Mouse (Mus musculus): ENCODE data around the gene Cog4. TPM values are rescaled to one million over a fixed set of nuclear protein-coding genes. Genes with fewer than 3 reads are reported as not detected.

Cog4 gene
- total and polyA plus RNA-seq, 3 experiments = 24.9 to 35.2 (median 27.5) TPM

DNA sequence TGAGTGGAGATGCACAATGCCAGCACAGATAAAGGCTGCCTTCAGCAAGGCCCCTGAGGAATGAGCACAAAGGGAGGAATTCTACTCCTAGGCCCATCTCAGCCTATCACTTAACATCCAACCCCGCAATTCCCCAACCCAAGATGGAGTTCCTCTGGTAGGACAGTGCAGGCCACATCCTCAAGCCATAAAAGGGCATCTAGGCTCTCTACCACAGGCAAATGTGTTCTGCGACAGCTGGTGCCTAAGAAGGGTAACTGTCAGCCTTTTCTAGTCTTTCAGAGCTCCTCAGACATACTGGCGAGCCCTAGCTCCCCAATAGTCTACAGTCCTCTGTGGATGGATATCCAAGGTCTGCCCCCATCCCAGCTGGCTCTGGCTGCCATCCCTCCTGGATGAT, 40.2 kb downstream of the Cog4 start:
- dilution Hi-C loops (cut with MboI; ENCODE audit: extremely low pct_ligation_motif_present, extremely low pct_unique_long_range_greater_than_20kb, low sequenced_read_pairs) = no loop called here

DNA sequence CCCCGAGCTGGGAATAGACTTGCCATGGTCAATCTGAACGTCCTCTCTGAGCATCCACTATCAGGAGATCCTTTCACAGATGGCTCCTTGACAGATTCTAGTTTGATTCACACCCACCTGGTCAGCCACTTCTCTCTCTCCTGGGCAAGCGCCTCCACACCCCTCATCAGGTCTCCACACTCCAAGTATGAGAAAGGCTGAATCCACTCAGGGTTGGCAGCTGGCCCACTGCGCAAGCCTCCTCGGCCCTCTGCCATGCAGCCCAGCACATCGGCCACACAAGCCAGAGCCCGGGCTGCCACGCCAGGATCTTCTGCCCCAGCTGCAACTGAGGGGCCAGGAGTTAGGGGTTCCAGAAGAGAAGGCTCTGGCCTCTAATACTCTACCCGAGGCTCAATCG, 41.2 kb downstream of the Cog4 start:
- dilution Hi-C loops (cut with MboI; ENCODE audit: extremely low pct_ligation_motif_present, extremely low pct_unique_long_range_greater_than_20kb, low sequenced_read_pairs) = no loop called here
- in situ Hi-C loops (cut with MboI; ENCODE audit: low pct_ligation_motif_present, low pct_unique_long_range_greater_than_20kb, low sequenced_read_pairs) = no loop called here
- H3K9ac ChIP-seq (ENCODE audit: insufficient read depth, low read depth) = no peak overlapping the region

More for the DNA sequence above, 40.2 kb downstream of the Cog4 start:
- Histone ChIP-seq H3K27me3 (replicated peaks) (no peaks in the 10 kb centered on the region), H3K9ac (ENCODE audit: insufficient read depth, low read depth) (no peak overlapping the region), H3K79me2 (replicated peaks; ENCODE audit: control insufficient read depth, extremely low read depth, insufficient read depth, poor library complexity, severe bottlenecking) (no peaks in the 10 kb centered on the region), H3K4me2 (ENCODE audit: insufficient read depth, low read depth, poor library complexity, severe bottlenecking) (no peak overlapping the region), H3K27ac (ENCODE audit: insufficient read depth, low read depth) (no peak overlapping the region), H3K36me3 (replicated peaks in 1 of 2; ENCODE audit: control insufficient read depth in 1 of 2, insufficient read depth in 1 of 2, low read length in 1 of 2) (peaks cover 79 to 96% of the 10 kb centered on the region in 2 experiments), H3K9me3 (replicated peaks; ENCODE audit: low read length) (no peaks in the 10 kb centered on the region), H3K4me1 (ENCODE audit: control insufficient read depth in 1 of 2, insufficient read depth in 2 of 2) (peaks cover 0 to 7% of the 10 kb centered on the region in 2 experiments; a peak in 1 of 4 replicates), H3K4me3 (replicated peaks in 1 of 3; ENCODE audit: low read depth in 2 of 3, low read length in 2 of 3, poor library complexity in 1 of 3) (no peak overlapping the region)
- no peak for DNase-seq (ENCODE audit: extremely low read depth)
- in situ Hi-C loops (cut with MboI; ENCODE audit: low pct_ligation_motif_present, low pct_unique_long_range_greater_than_20kb, low sequenced_read_pairs) = no loop called here
- TF ChIP-seq MYC (IDR thresholded peaks at IDR 0.05; ENCODE audit: low read depth, low read length) (no peak), SIN3A (IDR thresholded peaks at IDR 0.05; ENCODE audit: low read length) (no peak), ZMIZ1 (IDR thresholded peaks at IDR 0.05; ENCODE audit: low read depth, low read length) (no peak), ZC3H11A (IDR thresholded peaks at IDR 0.05; ENCODE audit: low read depth, low read length) (no peak), MAX (IDR thresholded peaks at IDR 0.05; ENCODE audit: low read length) (no peak), HCFC1 (IDR thresholded peaks at IDR 0.05; ENCODE audit: low read depth, low read length) (no peak), GABPA (IDR thresholded peaks at IDR 0.05; ENCODE audit: insufficient replicate concordance, low read depth, low read length) (no peak), TCF12 (IDR thresholded peaks at IDR 0.05; ENCODE audit: low read depth, low read length) (no peak)

DNA sequence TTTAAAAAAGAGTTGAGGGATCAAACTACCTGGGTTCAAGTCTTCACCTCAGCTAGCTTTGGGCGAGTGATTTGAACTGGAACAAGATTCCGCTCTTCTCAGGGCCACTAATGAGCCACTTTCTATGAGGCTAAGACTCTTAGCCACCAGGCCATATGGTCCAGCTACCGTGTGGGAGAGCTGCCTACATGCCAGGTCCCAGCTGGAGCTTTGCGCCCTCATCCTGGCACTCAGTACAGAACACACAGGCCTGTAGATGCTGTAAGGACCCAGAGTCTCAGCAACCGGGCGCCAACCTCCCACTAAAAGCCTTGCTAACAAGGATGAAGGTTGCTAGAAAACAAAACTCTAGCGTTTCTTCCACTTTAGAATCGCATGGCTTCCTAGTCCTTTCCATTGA, 42.0 kb downstream of the Cog4 start:
- H3K27me3 ChIP-seq (replicated peaks) = no peaks in the 10 kb centered on the region
- peaks cover 0 to 4% of the 10 kb centered on the region in 2 experiments; a peak in 1 of 4 replicates for H3K4me1 ChIP-seq (ENCODE audit: control insufficient read depth in 1 of 2, insufficient read depth in 2 of 2)
- H3K9me3 ChIP-seq (replicated peaks; ENCODE audit: low read length) = peaks cover 2% of the 10 kb centered on the region
- no peak for DNase-seq (ENCODE audit: extremely low read depth)
- no peak overlapping the region for H3K4me3 ChIP-seq (replicated peaks in 1 of 3; ENCODE audit: low read depth in 2 of 3, low read length in 2 of 3, poor library complexity in 1 of 3)
- TF ChIP-seq POLR2AphosphoS2 (IDR thresholded peaks at IDR 0.05; ENCODE audit: low read depth, low read length) (no peak), MAX (IDR thresholded peaks at IDR 0.05; ENCODE audit: low read length) (no peak), KAT2A (IDR thresholded peaks at IDR 0.05; ENCODE audit: insufficient replicate concordance, low read length) (no peak), MAFK (IDR thresholded peaks at IDR 0.05; ENCODE audit: insufficient replicate concordance, low read length) (no peak), ZC3H11A (IDR thresholded peaks at IDR 0.05; ENCODE audit: low read depth, low read length) (no peak), E2F4 (IDR thresholded peaks at IDR 0.05; ENCODE audit: insufficient replicate concordance, low read depth, low read length) (no peak), POLR2A (IDR thresholded peaks at IDR 0.05; ENCODE audit: low read depth, low read length) (no peak), JUN (IDR thresholded peaks at IDR 0.05; ENCODE audit: insufficient read depth, low read depth, low read length) (no peak)
- H3K36me3 ChIP-seq (replicated peaks in 1 of 2; ENCODE audit: control insufficient read depth in 1 of 2, insufficient read depth in 1 of 2, low read length in 1 of 2) = peaks cover 69 to 92% of the 10 kb centered on the region in 2 experiments
- no peak overlapping the region for H3K27ac ChIP-seq (ENCODE audit: insufficient read depth, low read depth)
- no peak overlapping the region for H3K9ac ChIP-seq (ENCODE audit: insufficient read depth, low read depth)
- in situ Hi-C loops (cut with MboI; ENCODE audit: low pct_ligation_motif_present, low pct_unique_long_range_greater_than_20kb, low sequenced_read_pairs) = no loop called here
- dilution Hi-C loops (cut with MboI; ENCODE audit: extremely low pct_ligation_motif_present, extremely low pct_unique_long_range_greater_than_20kb, low sequenced_read_pairs) = no loop called here
- no peak overlapping the region for H3K4me2 ChIP-seq (ENCODE audit: insufficient read depth, low read depth, poor library complexity, severe bottlenecking)
- no peaks in the 10 kb centered on the region for H3K79me2 ChIP-seq (replicated peaks; ENCODE audit: control insufficient read depth, extremely low read depth, insufficient read depth, poor library complexity, severe bottlenecking)

More for the DNA sequence above, 41.2 kb downstream of the Cog4 start:
- Histone ChIP-seq H3K9me3 (replicated peaks; ENCODE audit: low read length) (no peaks in the 10 kb centered on the region), H3K4me2 (ENCODE audit: insufficient read depth, low read depth, poor library complexity, severe bottlenecking) (no peak overlapping the region), H3K27ac (ENCODE audit: insufficient read depth, low read depth) (no peak overlapping the region), H3K79me2 (replicated peaks; ENCODE audit: control insufficient read depth, extremely low read depth, insufficient read depth, poor library complexity, severe bottlenecking) (no peaks in the 10 kb centered on the region), H3K27me3 (replicated peaks) (no peaks in the 10 kb centered on the region), H3K4me3 (replicated peaks in 1 of 3; ENCODE audit: low read depth in 2 of 3, low read length in 2 of 3, poor library complexity in 1 of 3) (no peak overlapping the region), H3K4me1 (ENCODE audit: control insufficient read depth in 1 of 2, insufficient read depth in 2 of 2) (peaks cover 0 to 7% of the 10 kb centered on the region in 2 experiments; a peak in 1 of 4 replicates), H3K36me3 (replicated peaks in 1 of 2; ENCODE audit: control insufficient read depth in 1 of 2, insufficient read depth in 1 of 2, low read length in 1 of 2) (peaks cover 73 to 93% of the 10 kb centered on the region in 2 experiments)
- TF ChIP-seq RAD21 (IDR thresholded peaks at IDR 0.05; ENCODE audit: low read depth, low read length) (no peak), CHD2 (IDR thresholded peaks at IDR 0.05; ENCODE audit: low read length) (no peak), NELFE (IDR thresholded peaks at IDR 0.05; ENCODE audit: low read depth, low read length) (no peak)
- DNase-seq (ENCODE audit: extremely low read depth) = no peak
